Mouse (Mus musculus): ENCODE results near the gene Phf19. TPM values are rescaled to one million over a fixed set of nuclear protein-coding genes. Genes with fewer than 3 reads are reported as not detected.

The Phf19 gene
- total RNA-seq, 1 experiment from 2014 or later, result 4.3 TPM

GRCm38 (mm10) chr2:34938269-34939208, 24.7 kb upstream of the Phf19 start:
- DNase-seq, result peak; percentile 44

- no peak for DNase-seq
Measured at GRCm38 (mm10) chr2:34937460-34937859, 23.6 kb upstream of the Phf19 start.

GRCm38 (mm10) chr2:34927320-34927719, 13.5 kb upstream of the Phf19 start:
- no peak for DNase-seq

GRCm38 (mm10) chr2:34922729-34923128, 8.9 kb upstream of the Phf19 start:
- no peak for DNase-seq

- DNase-seq, result no peak
Measured at GRCm38 (mm10) chr2:34920144-34920543, 6.3 kb upstream of the Phf19 start.

- DNase-seq, result no peak
Measured at GRCm38 (mm10) chr2:34915103-34915502, 1.3 kb upstream of the Phf19 start.

GRCm38 (mm10) chr2:34914823-34915082, 927 bp upstream of the Phf19 start:
- DNase-seq, result no peak

- peak; percentile 66 for DNase-seq
Measured at GRCm38 (mm10) chr2:34914069-34914822, 420 bp upstream of the Phf19 start.

GRCm38 (mm10) chr2:34912613-34913012, 1.2 kb downstream of the Phf19 start:
- no peak for DNase-seq

GRCm38 (mm10) chr2:34911871-34912270, 2.0 kb downstream of the Phf19 start:
- no peak for DNase-seq

GRCm38 (mm10) chr2:34909719-34910118, 4.1 kb downstream of the Phf19 start:
- no peak for DNase-seq

GRCm38 (mm10) chr2:34906861-34907604, 6.8 kb downstream of the Phf19 start:
- DNase-seq, result peak; percentile 73

- peak; percentile 58 for DNase-seq
Measured at GRCm38 (mm10) chr2:34906426-34906825, 7.4 kb downstream of the Phf19 start.

- DNase-seq, result peak; percentile 99
Measured at GRCm38 (mm10) chr2:34904849-34905542, 8.8 kb downstream of the Phf19 start.

- no peak for DNase-seq
Measured at GRCm38 (mm10) chr2:34903652-34904405, 10.0 kb downstream of the Phf19 start.

GRCm38 (mm10) chr2:34903191-34903590, 10.6 kb downstream of the Phf19 start:
- DNase-seq, result no peak

- DNase-seq, result no peak
Measured at GRCm38 (mm10) chr2:34902731-34903130, 11.1 kb downstream of the Phf19 start.

- DNase-seq, result no peak
Measured at GRCm38 (mm10) chr2:34901726-34902125, 12.1 kb downstream of the Phf19 start.

- peak; percentile 64 for DNase-seq
Measured at GRCm38 (mm10) chr2:34900412-34900811, 13.4 kb downstream of the Phf19 start.

- DNase-seq, result no peak
Measured at GRCm38 (mm10) chr2:34899682-34900081, 14.1 kb downstream of the Phf19 start.

- peak; percentile 72 for DNase-seq
Measured at GRCm38 (mm10) chr2:34897820-34898219, 16.0 kb downstream of the Phf19 start.
